Mouse (Mus musculus): Measurements from ENCODE around the gene Dhx37. TPM values are rescaled to one million over a fixed set of nuclear protein-coding genes. Genes with fewer than 3 reads are reported as not detected.

The Dhx37 gene
- polyA plus RNA-seq (2012; rRNA removed): 17.0 and 19.5 TPM in 2 replicates

DNA sequence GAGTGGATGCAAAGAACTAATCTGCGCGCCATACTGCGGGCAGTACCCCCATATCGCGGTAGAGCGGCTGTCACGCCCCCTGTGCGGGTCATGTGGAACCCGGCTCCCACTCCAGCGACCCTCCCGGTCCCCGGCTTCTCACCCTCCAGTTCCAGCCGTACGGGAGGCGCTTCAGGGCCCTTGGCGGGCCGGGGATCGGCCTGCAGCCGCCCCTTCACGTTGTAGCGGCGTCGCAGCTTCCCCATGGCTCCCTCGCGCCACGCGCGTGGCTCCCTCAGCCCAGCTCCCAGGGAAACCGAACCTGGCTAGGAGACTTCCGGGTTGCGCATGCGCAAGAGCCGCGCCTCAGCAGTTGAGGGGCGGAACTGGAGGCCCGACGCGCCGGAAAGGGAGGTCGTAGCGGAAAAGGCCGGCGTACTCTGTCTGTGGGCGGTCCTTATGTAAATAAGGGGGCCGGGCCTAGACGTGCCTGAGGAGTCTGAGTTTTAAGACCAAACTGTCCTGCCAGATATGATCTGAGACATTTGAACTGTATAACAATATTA is at the start of gene Dhx37:
TSS of gene Dhx37 (minus strand) at position 329 of the 545 bp plus-strand sequence.
- H3K27me3 ChIP-seq (ENCODE audit: control insufficient read depth, insufficient read depth, low read length): no peaks in the 10 kb centered on the region
- TF ChIP-seq CTCF (IDR thresholded peaks at IDR 0.05; ENCODE audit: control insufficient read depth, insufficient read depth, insufficient replicate concordance, low read depth, low read length): no peak
- peak; percentile 87 for TF ChIP-seq POLR2A (IDR thresholded peaks at IDR 0.05; ENCODE audit: control insufficient read depth, low read depth, low read length)
- H3K36me3 ChIP-seq (ENCODE audit: control insufficient read depth, insufficient read depth, low read length): peaks cover 2% of the 10 kb centered on the region
- H3K27ac ChIP-seq (ENCODE audit: control insufficient read depth, insufficient read depth, low read depth, low read length): peak within 1 kb of the TSS; percentile 89
- H3K4me3 ChIP-seq (ENCODE audit: control insufficient read depth, low read depth, low read length): peak within 1 kb of the TSS; percentile 90
- peaks cover 3% of the 10 kb centered on the region; the same call in 1 of the 2 replicates for H3K4me1 ChIP-seq (ENCODE audit: control insufficient read depth, insufficient read depth, low read length)

DNA sequence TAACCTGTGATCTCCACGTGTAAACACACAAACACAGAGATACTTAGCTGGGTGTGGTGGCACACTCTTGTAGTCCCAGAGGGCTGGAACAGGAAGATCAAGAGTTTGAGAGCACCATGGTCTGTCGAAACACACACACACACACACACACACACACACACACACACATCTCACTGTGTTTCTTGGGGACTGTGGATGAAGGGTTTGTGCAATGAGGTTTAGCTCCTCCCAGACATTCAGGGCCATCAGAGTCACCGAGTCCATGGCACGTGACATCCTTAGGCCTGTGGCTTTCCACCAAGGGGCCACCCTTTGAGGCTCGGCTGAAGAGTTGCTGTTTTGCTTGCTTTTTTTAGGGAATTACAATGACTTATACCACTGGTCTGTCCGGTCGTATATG is 48.6 kb upstream of the Dhx37 start:
- 0 out of 2 replicates have a peak, but pooled peaks cover 1% of the 10 kb centered on the region for H3K36me3 ChIP-seq (ENCODE audit: control insufficient read depth, insufficient read depth, low read length)
- H3K4me1 ChIP-seq (ENCODE audit: control insufficient read depth, insufficient read depth, low read length): no peaks in the 10 kb centered on the region
- no peak overlapping the region for H3K27ac ChIP-seq (ENCODE audit: control insufficient read depth, insufficient read depth, low read depth, low read length)
- no peak overlapping the region for H3K4me3 ChIP-seq (ENCODE audit: control insufficient read depth, low read depth, low read length)
- no peak for TF ChIP-seq POLR2A (IDR thresholded peaks at IDR 0.05; ENCODE audit: control insufficient read depth, low read depth, low read length)
- TF ChIP-seq CTCF (IDR thresholded peaks at IDR 0.05; ENCODE audit: control insufficient read depth, insufficient read depth, insufficient replicate concordance, low read depth, low read length): no peak
- H3K27me3 ChIP-seq (ENCODE audit: control insufficient read depth, insufficient read depth, low read length): no peaks in the 10 kb centered on the region

DNA sequence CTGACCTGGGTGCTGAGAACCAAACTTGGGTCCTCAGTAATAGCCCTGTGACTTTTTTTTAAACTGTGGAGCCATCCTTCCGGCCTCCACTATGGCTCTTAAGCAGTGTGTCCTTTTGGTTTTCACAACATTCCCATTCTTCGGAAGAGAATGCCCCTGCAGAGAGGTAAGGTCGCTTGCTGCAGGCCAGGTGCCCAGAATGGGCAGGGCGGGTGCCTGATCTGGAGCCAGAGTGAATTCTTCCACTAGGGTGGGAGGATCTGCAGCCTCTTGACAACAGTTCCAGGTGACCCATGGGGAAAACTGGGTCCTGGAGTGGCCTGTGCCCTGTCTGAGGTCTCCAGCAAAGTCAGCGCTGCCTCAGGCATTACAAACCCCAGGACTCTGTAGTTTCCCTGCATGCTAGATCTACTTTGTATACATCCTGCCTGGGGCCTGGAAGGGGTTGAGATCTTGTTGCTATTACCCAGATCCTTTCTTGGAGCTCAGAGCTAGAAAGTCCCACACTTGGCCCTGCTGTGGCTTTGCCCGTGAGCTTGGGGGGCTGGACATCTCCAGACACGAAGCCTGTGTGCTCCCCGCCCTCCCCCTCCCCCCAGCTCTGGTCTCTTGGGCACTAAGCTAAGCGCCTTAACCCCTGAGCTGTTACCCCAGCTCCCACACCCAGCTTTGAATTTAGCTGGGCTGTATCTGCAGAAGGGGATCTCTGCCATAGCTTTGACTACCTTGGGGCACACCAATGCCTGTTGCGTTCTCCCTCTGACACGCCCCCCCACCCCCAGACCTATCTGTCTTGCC is 46.7 kb upstream of the Dhx37 start:
- no peak for TF ChIP-seq CTCF (IDR thresholded peaks at IDR 0.05; ENCODE audit: control insufficient read depth, insufficient read depth, insufficient replicate concordance, low read depth, low read length)
- no peak for TF ChIP-seq POLR2A (IDR thresholded peaks at IDR 0.05; ENCODE audit: control insufficient read depth, low read depth, low read length)
- Histone ChIP-seq H3K4me3 (ENCODE audit: control insufficient read depth, low read depth, low read length) (no peak overlapping the region), H3K27ac (ENCODE audit: control insufficient read depth, insufficient read depth, low read depth, low read length) (no peak overlapping the region), H3K4me1 (ENCODE audit: control insufficient read depth, insufficient read depth, low read length) (peaks cover 11% of the 10 kb centered on the region), H3K36me3 (ENCODE audit: control insufficient read depth, insufficient read depth, low read length) (0 out of 2 replicates have a peak, but pooled peaks cover 1% of the 10 kb centered on the region), H3K27me3 (ENCODE audit: control insufficient read depth, insufficient read depth, low read length) (no peaks in the 10 kb centered on the region)

DNA sequence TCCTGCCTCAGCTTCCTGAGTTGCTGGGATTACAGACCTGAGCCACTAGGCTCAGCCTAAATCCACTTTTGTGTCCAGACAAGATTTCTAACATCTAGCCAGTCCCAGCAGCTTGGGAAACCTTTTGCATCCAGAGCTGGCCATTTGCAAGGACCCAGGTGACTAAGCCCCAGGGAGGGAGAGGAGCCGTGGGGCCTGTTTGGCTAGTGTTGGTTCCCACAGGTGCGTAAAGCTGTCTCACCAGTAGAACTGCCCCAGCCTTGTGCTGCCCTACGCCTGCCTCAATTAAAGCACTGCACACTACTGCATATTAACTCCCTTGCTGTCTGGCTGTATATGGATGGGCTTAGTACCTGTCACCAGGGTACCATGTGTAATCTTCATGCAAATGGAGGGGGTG is 45.5 kb upstream of the Dhx37 start:
- no peak overlapping the region for H3K27ac ChIP-seq (ENCODE audit: control insufficient read depth, insufficient read depth, low read depth, low read length)
- H3K4me1 ChIP-seq (ENCODE audit: control insufficient read depth, insufficient read depth, low read length): peaks cover 13% of the 10 kb centered on the region
- H3K4me3 ChIP-seq (ENCODE audit: control insufficient read depth, low read depth, low read length): no peak overlapping the region
- H3K36me3 ChIP-seq (ENCODE audit: control insufficient read depth, insufficient read depth, low read length): 0 out of 2 replicates have a peak, but pooled peaks cover 1% of the 10 kb centered on the region
- no peaks in the 10 kb centered on the region for H3K27me3 ChIP-seq (ENCODE audit: control insufficient read depth, insufficient read depth, low read length)
- TF ChIP-seq POLR2A (IDR thresholded peaks at IDR 0.05; ENCODE audit: control insufficient read depth, low read depth, low read length): no peak
- TF ChIP-seq CTCF (IDR thresholded peaks at IDR 0.05; ENCODE audit: control insufficient read depth, insufficient read depth, insufficient replicate concordance, low read depth, low read length): no peak

DNA sequence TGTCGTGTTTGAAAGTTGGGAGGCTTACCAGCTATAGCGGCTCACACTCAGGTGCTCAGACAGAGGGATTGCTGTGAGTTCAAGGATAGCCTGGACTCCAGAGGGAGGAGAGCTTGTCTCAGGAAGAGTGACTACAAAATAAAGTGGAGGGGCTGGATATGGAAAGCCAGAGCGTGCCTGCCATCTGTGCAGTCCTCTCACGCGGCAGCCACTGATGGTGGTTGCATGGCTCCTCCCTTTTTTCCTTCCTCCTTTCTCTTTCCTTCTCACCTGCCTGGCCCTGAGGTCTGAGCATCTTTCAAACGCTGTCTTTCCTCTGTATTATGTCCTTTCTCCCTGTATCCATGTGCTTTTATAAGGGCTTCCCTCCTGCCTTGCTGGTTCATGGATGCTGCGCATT is 44.1 kb upstream of the Dhx37 start:
- TF ChIP-seq CTCF (IDR thresholded peaks at IDR 0.05; ENCODE audit: control insufficient read depth, insufficient read depth, insufficient replicate concordance, low read depth, low read length) (no peak), POLR2A (IDR thresholded peaks at IDR 0.05; ENCODE audit: control insufficient read depth, low read depth, low read length) (no peak)

DNA sequence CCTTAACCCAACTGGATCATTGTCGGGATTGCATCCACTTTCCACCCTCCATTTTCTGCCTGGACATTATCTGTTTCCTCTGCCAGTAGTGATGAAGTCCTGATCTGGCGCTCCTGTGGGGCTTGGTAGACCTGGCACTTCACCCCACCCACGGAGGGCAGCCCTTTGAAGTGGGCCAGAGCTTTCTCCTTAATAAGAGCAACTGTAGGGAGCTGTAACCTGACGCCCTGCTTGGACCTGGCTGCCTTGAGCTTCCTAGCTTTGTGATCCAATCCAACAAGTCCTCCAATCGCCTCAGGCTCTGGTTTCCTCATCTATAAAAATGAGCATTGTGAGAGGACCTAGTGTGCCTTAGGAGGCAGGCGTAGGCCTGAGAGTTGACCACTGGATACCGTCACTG is 43.6 kb upstream of the Dhx37 start:
- Histone ChIP-seq H3K27me3 (ENCODE audit: control insufficient read depth, insufficient read depth, low read length) (no peaks in the 10 kb centered on the region), H3K36me3 (ENCODE audit: control insufficient read depth, insufficient read depth, low read length) (no peaks in the 10 kb centered on the region), H3K4me1 (ENCODE audit: control insufficient read depth, insufficient read depth, low read length) (peaks cover 13% of the 10 kb centered on the region), H3K4me3 (ENCODE audit: control insufficient read depth, low read depth, low read length) (no peak overlapping the region), H3K27ac (ENCODE audit: control insufficient read depth, insufficient read depth, low read depth, low read length) (no peak overlapping the region)
- TF ChIP-seq CTCF (IDR thresholded peaks at IDR 0.05; ENCODE audit: control insufficient read depth, insufficient read depth, insufficient replicate concordance, low read depth, low read length) (no peak), POLR2A (IDR thresholded peaks at IDR 0.05; ENCODE audit: control insufficient read depth, low read depth, low read length) (no peak)

More for the DNA sequence above, 44.1 kb upstream of the Dhx37 start:
- H3K36me3 ChIP-seq (ENCODE audit: control insufficient read depth, insufficient read depth, low read length): no peaks in the 10 kb centered on the region
- peaks cover 13% of the 10 kb centered on the region for H3K4me1 ChIP-seq (ENCODE audit: control insufficient read depth, insufficient read depth, low read length)
- no peaks in the 10 kb centered on the region for H3K27me3 ChIP-seq (ENCODE audit: control insufficient read depth, insufficient read depth, low read length)
- no peak overlapping the region for H3K4me3 ChIP-seq (ENCODE audit: control insufficient read depth, low read depth, low read length)
- H3K27ac ChIP-seq (ENCODE audit: control insufficient read depth, insufficient read depth, low read depth, low read length): no peak overlapping the region

DNA sequence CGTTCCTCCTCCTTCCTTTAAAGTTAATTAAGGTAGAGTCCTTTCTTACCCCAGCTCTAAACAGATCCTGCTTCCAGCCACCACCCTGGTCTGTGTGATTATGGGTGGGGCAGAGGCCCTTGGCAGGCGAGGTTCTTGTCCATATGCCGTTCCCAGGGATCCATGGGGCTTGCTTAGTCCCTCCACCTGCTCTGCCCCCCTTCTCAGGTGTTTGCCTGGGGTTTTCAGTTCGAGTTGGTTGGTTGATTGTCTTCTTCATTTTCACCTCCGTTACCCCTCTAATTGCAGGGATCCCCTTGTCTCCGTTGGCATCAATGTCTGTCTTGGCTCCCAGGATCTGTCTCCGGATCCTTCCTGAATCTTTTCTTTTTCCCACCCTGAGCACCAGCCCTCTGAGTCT is 42.9 kb upstream of the Dhx37 start:
- TF ChIP-seq POLR2A (IDR thresholded peaks at IDR 0.05; ENCODE audit: control insufficient read depth, low read depth, low read length): no peak
- no peak for TF ChIP-seq CTCF (IDR thresholded peaks at IDR 0.05; ENCODE audit: control insufficient read depth, insufficient read depth, insufficient replicate concordance, low read depth, low read length)
- H3K27me3 ChIP-seq (ENCODE audit: control insufficient read depth, insufficient read depth, low read length): no peaks in the 10 kb centered on the region
- H3K4me1 ChIP-seq (ENCODE audit: control insufficient read depth, insufficient read depth, low read length): peaks cover 13% of the 10 kb centered on the region
- no peaks in the 10 kb centered on the region for H3K36me3 ChIP-seq (ENCODE audit: control insufficient read depth, insufficient read depth, low read length)
- H3K4me3 ChIP-seq (ENCODE audit: control insufficient read depth, low read depth, low read length): no peak overlapping the region; the same call in 1 of the 2 replicates
- H3K27ac ChIP-seq (ENCODE audit: control insufficient read depth, insufficient read depth, low read depth, low read length): no peak overlapping the region

Measured in testis, adult 2 months (tissue).